Mouse (Mus musculus) forebrain, postnatal 0 days (tissue): Measurements from ENCODE around the gene Lce3b. TPM values are rescaled to one million over a fixed set of nuclear protein-coding genes. Genes with fewer than 3 reads are reported as not detected.

Experiments
- ATAC-seq: fragments of 200-750 bp; cut with Nextera tagmentation; 2 replicates; pipeline ENCODE4 v1.8.0; 2017; ENCODE audit warnings: mild to moderate bottlenecking, moderate library complexity
- DNase-seq: peaks from one replicate; pipeline ENCODE4 v3.0.0-alpha.2; 2015
- H3K27ac ChIP-seq: fragments of 300-500 bp; sonication (generic); 2 replicates; pipeline ENCODE4 v1.5.1; 2014; ENCODE audit warnings: low read depth, mild to moderate bottlenecking, antibody characterized with exemption, low read length, moderate library complexity, mixed read lengths
- H3K27me3 ChIP-seq: fragments of 300-500 bp; sonication (generic); 2 replicates; pipeline ENCODE4 v1.6.1; 2014; ENCODE audit warnings: mild to moderate bottlenecking, low read length, mixed read lengths; ENCODE audit not compliant: insufficient read depth
- H3K36me3 ChIP-seq: fragments of 300-500 bp; sonication (generic); 2 replicates; pipeline ENCODE4 v1.6.1; 2014; ENCODE audit warnings: mild to moderate bottlenecking, moderate library complexity; ENCODE audit not compliant: insufficient read depth
- H3K4me1 ChIP-seq: fragments of 300-500 bp; sonication (generic); 2 replicates; pipeline ENCODE4 v1.6.1; 2014; ENCODE audit warnings: antibody characterized with exemption; ENCODE audit not compliant: insufficient read depth
- H3K4me2 ChIP-seq: fragments of 300-500 bp; sonication (generic); 2 replicates; pipeline ENCODE4 v1.6.1; 2014; ENCODE audit warnings: low read depth, mild to moderate bottlenecking, moderate library complexity
- H3K4me3 ChIP-seq: fragments of 300-500 bp; sonication (generic); 2 replicates; pipeline ENCODE4 v1.5.1; 2014; ENCODE audit warnings: low read depth, low read length, mixed read lengths
- H3K9ac ChIP-seq: fragments of 300-500 bp; sonication (generic); 2 replicates; pipeline ENCODE4 v1.6.1; 2014; ENCODE audit warnings: mild to moderate bottlenecking
- H3K9me3 ChIP-seq: fragments of 300-500 bp; sonication (generic); 2 replicates; pipeline ENCODE4 v1.6.1; 2016; ENCODE audit warnings: low read length
- CTCF ChIP-seq: sonication (generic); IDR thresholded peaks from 2 replicates; pipeline ENCODE4 v1.5.1; 2016; ENCODE audit warnings: antibody characterized with exemption, control low read depth, low read depth
- WGBS: fragments of 180-500 bp; shearing (Covaris S2); extraction: QIAGEN DNeasy Blood & Tissue Kit; methylation state at CpG from one replicate; pipeline ENCODE4 v1.1.7; 2014; 5-methylcytosine and 5-hydroxymethylcytosine counted together
- polyA plus RNA-seq: library from polyadenylated mRNA; unstranded; fragments of >200 nt; fragmentation: Nextera tagmentation; extraction: Ambion mirVana; gene quantifications from 2 replicates; pipeline ENCODE4 v1.2.1, GENCODE M21; 2015
- total RNA-seq: library from RNA; depleted of rRNA; stranded (reverse); fragments of >200 nt; gene quantifications from 2 replicates; pipeline ENCODE4 v1.2.3, GENCODE M21; 2014; rRNA removed

Lce3b gene
- total and polyA plus RNA-seq, 2 experiments from 2014 or later: not detected

DNA sequence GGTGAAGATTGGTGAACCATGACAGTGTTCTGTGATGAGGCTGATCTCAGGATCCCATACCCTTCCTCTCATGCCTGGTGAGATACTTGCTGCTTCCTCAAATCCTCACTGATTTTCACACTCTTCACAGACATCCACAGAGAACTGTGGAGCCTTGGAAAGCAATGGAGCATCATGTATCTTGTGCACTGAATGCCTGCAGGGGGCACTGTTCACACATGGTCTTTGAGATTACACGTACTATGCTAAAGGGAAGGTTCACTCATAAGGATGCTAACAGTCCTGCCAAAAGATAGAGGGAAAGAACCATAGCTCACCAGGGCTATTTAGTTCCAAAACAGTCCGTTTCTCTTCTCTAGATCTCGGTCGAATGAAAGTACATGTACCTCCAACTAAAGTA lies 12.4 kb upstream of the Lce3b start:
- no peaks in the 10 kb centered on the region for H3K9me3 ChIP-seq
- no peak overlapping the region for H3K4me3 ChIP-seq
- no peak overlapping the region for H3K27ac ChIP-seq
- no peak overlapping the region for H3K9ac ChIP-seq
- H3K4me2 ChIP-seq: no peak overlapping the region
- 66% methylated on average over 4 of the region's 4 CpGs for WGBS
- H3K27me3 ChIP-seq: no peaks in the 10 kb centered on the region
- no peaks in the 10 kb centered on the region for H3K4me1 ChIP-seq
- no peaks in the 10 kb centered on the region for H3K36me3 ChIP-seq
- TF ChIP-seq CTCF: peak; percentile 38; the same call in 1 of the 2 replicates
- ATAC-seq (no peak), DNase-seq (no peak)

GRCm38 (mm10) chr3:92926130-92926529 lies 6.6 kb upstream of the Lce3b start, which contains the start of gene Lce3a:
Gene Lce3a, minus strand, starts transcription at chr3:92926230.
- no peak within 1 kb of the TSS for H3K27ac ChIP-seq
- H3K36me3 ChIP-seq: no peaks in the 10 kb centered on the region
- 84% methylated on average over 2 of the region's 2 CpGs for WGBS
- no peak for DNase-seq
- no peaks in the 10 kb centered on the region for H3K4me1 ChIP-seq
- H3K4me3 ChIP-seq: no peak within 1 kb of the TSS
- H3K27me3 ChIP-seq: no peaks in the 10 kb centered on the region
- H3K9me3 ChIP-seq: no peaks in the 10 kb centered on the region
- no peak for TF ChIP-seq CTCF
- no peak for ATAC-seq
- H3K9ac ChIP-seq: no peak within 1 kb of the TSS
- no peak within 1 kb of the TSS for H3K4me2 ChIP-seq

GRCm38 (mm10) chr3:92944186-92944585 lies 11.4 kb downstream of the Lce3b start, which contains the start of gene Lce3c:
Gene Lce3c, plus strand, starts transcription at chr3:92944486.
- no peaks in the 10 kb centered on the region for H3K27me3 ChIP-seq
- 85% methylated on average over 1 of the region's 1 CpGs for WGBS
- no peaks in the 10 kb centered on the region for H3K4me1 ChIP-seq
- DNase-seq (no peak), ATAC-seq (no peak)
- no peak for TF ChIP-seq CTCF
- H3K9me3 ChIP-seq: no peaks in the 10 kb centered on the region
- no peak within 1 kb of the TSS for H3K4me2 ChIP-seq
- H3K9ac ChIP-seq: no peak within 1 kb of the TSS
- no peak within 1 kb of the TSS for H3K4me3 ChIP-seq
- H3K27ac ChIP-seq: no peak within 1 kb of the TSS
- no peaks in the 10 kb centered on the region for H3K36me3 ChIP-seq

DNA sequence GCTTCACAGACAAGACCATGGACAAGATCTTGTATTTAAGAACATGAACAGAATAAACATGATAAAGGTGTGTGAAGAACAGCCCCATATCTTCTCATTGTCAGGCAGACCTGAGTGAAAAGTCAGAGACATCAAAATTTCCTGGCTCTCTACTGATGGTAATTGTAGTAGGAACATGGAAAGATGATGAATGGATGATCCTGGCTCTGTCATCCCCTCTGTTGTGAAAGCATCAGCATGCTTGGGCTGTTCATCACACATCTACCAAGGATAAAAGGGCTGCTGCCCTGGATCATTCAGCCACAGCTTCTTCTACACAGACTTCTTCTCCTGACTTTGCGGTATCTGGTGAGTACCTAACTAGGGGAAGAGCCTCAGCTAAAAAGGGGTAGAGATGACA lies 24.3 kb downstream of the Lce3b start, which contains the start of gene Lce3d:
Gene Lce3d (plus strand): TSS at position 301 of the 400 bp plus-strand sequence.
- no peaks in the 10 kb centered on the region for H3K4me1 ChIP-seq
- no peaks in the 10 kb centered on the region for H3K9me3 ChIP-seq
- H3K9ac ChIP-seq: no peak within 1 kb of the TSS
- H3K36me3 ChIP-seq: no peaks in the 10 kb centered on the region
- DNase-seq: no peak
- WGBS: 100% methylated on average over 1 of the region's 1 CpGs
- H3K27ac ChIP-seq: no peak within 1 kb of the TSS
- no peaks in the 10 kb centered on the region for H3K27me3 ChIP-seq
- TF ChIP-seq CTCF: no peak
- ATAC-seq: no peak
- no peak within 1 kb of the TSS for H3K4me2 ChIP-seq
- H3K4me3 ChIP-seq: no peak within 1 kb of the TSS

- TF ChIP-seq CTCF: no peak
- 91% methylated on average over 2 of the region's 2 CpGs for WGBS
- ATAC-seq (no peak), DNase-seq (no peak)
- no peaks in the 10 kb centered on the region for H3K36me3 ChIP-seq
- H3K4me1 ChIP-seq: no peaks in the 10 kb centered on the region
- H3K27me3 ChIP-seq: no peaks in the 10 kb centered on the region
- no peak within 1 kb of the TSS for H3K4me2 ChIP-seq
- H3K4me3 ChIP-seq: no peak within 1 kb of the TSS
- no peak within 1 kb of the TSS for H3K27ac ChIP-seq
- no peaks in the 10 kb centered on the region for H3K9me3 ChIP-seq
- H3K9ac ChIP-seq: no peak within 1 kb of the TSS
These were observed 34.0 kb downstream of the Lce3b start, which contains the start of gene Lce3e for GRCm38 (mm10) chr3:92966761-92967160. Gene Lce3e, plus strand, starts transcription at chr3:92967061.

DNA sequence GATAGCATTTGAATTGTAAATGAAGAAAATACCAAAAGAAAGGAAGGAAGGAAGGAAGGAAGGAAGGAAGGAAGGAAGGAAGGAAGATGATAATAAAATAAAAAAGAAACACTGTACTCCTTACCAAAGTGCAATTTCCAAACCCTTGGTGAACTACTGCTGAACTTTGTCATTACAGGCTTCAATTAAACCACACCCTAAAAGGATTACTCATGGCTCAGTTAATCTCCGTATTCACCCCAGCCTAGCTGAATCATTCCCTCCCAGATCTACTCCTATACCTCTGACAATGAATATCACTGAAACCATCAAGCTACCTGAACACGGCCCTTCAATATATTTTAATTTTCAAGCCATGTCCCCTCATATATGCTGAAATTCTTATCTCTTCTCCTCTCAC lies 45.7 kb downstream of the Lce3b start:
- DNase-seq (no peak), ATAC-seq (no peak)
- WGBS: 63% methylated on average over 2 of the region's 2 CpGs
- H3K27ac ChIP-seq: no peak overlapping the region
- no peak overlapping the region for H3K4me2 ChIP-seq
- H3K9me3 ChIP-seq: no peaks in the 10 kb centered on the region
- H3K4me1 ChIP-seq: no peaks in the 10 kb centered on the region
- H3K36me3 ChIP-seq: no peaks in the 10 kb centered on the region
- TF ChIP-seq CTCF: no peak
- no peak overlapping the region for H3K4me3 ChIP-seq
- H3K9ac ChIP-seq: no peak overlapping the region
- H3K27me3 ChIP-seq: no peaks in the 10 kb centered on the region

Other genes starting within 250 kb of the Lce3b start
- not detected in 2 replicates for gene Lce1d, start 245.8 kb upstream of the Lce3b start, total RNA-seq
- gene Lce1d, start 245.8 kb upstream of the Lce3b start, polyA plus RNA-seq: not detected in 2 replicates
- gene Lce1e, start 223.9 kb upstream of the Lce3b start, total RNA-seq: not detected in 2 replicates
- not detected in 2 replicates for gene Lce1e, start 223.9 kb upstream of the Lce3b start, polyA plus RNA-seq
- not detected in 2 replicates for gene Lce1f, start 212.6 kb upstream of the Lce3b start, total RNA-seq
- not detected in 2 replicates for gene Lce1f, start 212.6 kb upstream of the Lce3b start, polyA plus RNA-seq
- not detected in 2 replicates for gene Gm38119, start 193.9 kb upstream of the Lce3b start, total RNA-seq
- not detected in 2 replicates for gene Gm38119, start 193.9 kb upstream of the Lce3b start, polyA plus RNA-seq
- not detected in 2 replicates for gene Lce1g, start 180.6 kb upstream of the Lce3b start, total RNA-seq
- not detected in 2 replicates for gene Lce1g, start 180.6 kb upstream of the Lce3b start, polyA plus RNA-seq
- gene Lce1h, start 167.9 kb upstream of the Lce3b start, total RNA-seq: not detected in 2 replicates
- gene Lce1h, start 167.9 kb upstream of the Lce3b start, polyA plus RNA-seq: not detected in 2 replicates
- not detected in 2 replicates for gene Lce1i, start 154.1 kb upstream of the Lce3b start, total RNA-seq
- gene Lce1i, start 154.1 kb upstream of the Lce3b start, polyA plus RNA-seq: not detected in 2 replicates
- gene Lce1j, start 142.5 kb upstream of the Lce3b start, total RNA-seq: not detected in 2 replicates
- gene Lce1j, start 142.5 kb upstream of the Lce3b start, polyA plus RNA-seq: not detected in 2 replicates
- gene Lce1k, start 125.1 kb upstream of the Lce3b start, total RNA-seq: not detected in 2 replicates
- not detected in 2 replicates for gene Lce1k, start 125.1 kb upstream of the Lce3b start, polyA plus RNA-seq
- not detected in 2 replicates for gene Kprp, start 105.7 kb upstream of the Lce3b start, total RNA-seq
- gene Kprp, start 105.7 kb upstream of the Lce3b start, polyA plus RNA-seq: not detected in 2 replicates
- not detected in 2 replicates for gene Lce1l, start 81.7 kb upstream of the Lce3b start, total RNA-seq
- not detected in 2 replicates for gene Lce1l, start 81.7 kb upstream of the Lce3b start, polyA plus RNA-seq
- not detected in 2 replicates for gene 2310050C09Rik, start 62.8 kb upstream of the Lce3b start, total RNA-seq
- gene 2310050C09Rik, start 62.8 kb upstream of the Lce3b start, polyA plus RNA-seq: not detected in 2 replicates
- gene Lce3a, start 6.7 kb upstream of the Lce3b start, total RNA-seq: not detected in 2 replicates
- not detected in 2 replicates for gene Lce3a, start 6.7 kb upstream of the Lce3b start, polyA plus RNA-seq
- not detected in 2 replicates for gene Lce3c, start 11.5 kb downstream of the Lce3b start, total RNA-seq
- not detected in 2 replicates for gene Lce3c, start 11.5 kb downstream of the Lce3b start, polyA plus RNA-seq
- gene Lce3d, start 24.4 kb downstream of the Lce3b start, total RNA-seq: not detected in 2 replicates
- gene Lce3d, start 24.4 kb downstream of the Lce3b start, polyA plus RNA-seq: not detected in 2 replicates
- not detected in 2 replicates for gene Lce3e, start 34.1 kb downstream of the Lce3b start, total RNA-seq
- not detected in 2 replicates for gene Lce3e, start 34.1 kb downstream of the Lce3b start, polyA plus RNA-seq
- gene Lce3f, start 59.2 kb downstream of the Lce3b start, total RNA-seq: not detected in 2 replicates
- gene Lce3f, start 59.2 kb downstream of the Lce3b start, polyA plus RNA-seq: not detected in 2 replicates
- 0.38 and 0.57 TPM in 2 replicates for gene Crct1, start 82.7 kb downstream of the Lce3b start, total RNA-seq
- 0.34 and 0.62 TPM in 2 replicates for gene Crct1, start 82.7 kb downstream of the Lce3b start, polyA plus RNA-seq
- not detected in 2 replicates for gene Lce1m, start 86.1 kb downstream of the Lce3b start, total RNA-seq
- not detected in 2 replicates for gene Lce1m, start 86.1 kb downstream of the Lce3b start, polyA plus RNA-seq
- gene Gm4858, start 135.8 kb downstream of the Lce3b start, total RNA-seq: not detected in 2 replicates
- gene Gm4858, start 135.8 kb downstream of the Lce3b start, polyA plus RNA-seq: not detected in 2 replicates
- not detected in 2 replicates for gene Crnn, start 211.8 kb downstream of the Lce3b start, total RNA-seq
- gene Crnn, start 211.8 kb downstream of the Lce3b start, polyA plus RNA-seq: not detected in 2 replicates